In genomic region chr4:45762600-45762999, GRCm38 (mm10) we compare ENCODE assay signal across 20 mouse cellular contexts. TPM values are rescaled to one million over a fixed set of nuclear protein-coding genes. Genes with fewer than 3 reads are reported as not detected.
A peak's percentile ranks its signal among the peaks of the same experiment; 100 is the strongest.
DNase-seq lines count a peak whose midpoint lies in the region; ATAC-seq lines count a peak whose summit lies in the region.
"Had no signal": no experiment of that assay in that cellular context is flagged by ENCODE, and none has a peak within 500 bp of the region (broad histone marks: within the 10 kb centered on the region; RNA-seq: fewer than 3 reads in every experiment).

No protein-coding gene starts in this region.

- H3K4me2 ChIP-seq in forebrain, embryonic 12.5 days = no peak overlapping the region
- no peak overlapping the region for H3K4me2 ChIP-seq in forebrain, embryonic 11.5 days (ENCODE audit: low read depth, low read length, severe bottlenecking)
- no peak overlapping the region for H3K4me2 ChIP-seq in hindbrain, embryonic 12.5 days (replicated peaks)
- H3K4me2 ChIP-seq in neural tube, embryonic 13.5 days = no peak overlapping the region
- no peak overlapping the region for H3K4me2 ChIP-seq in neural tube, embryonic 15.5 days
- H3K4me2 ChIP-seq: embryonic facial prominence, embryonic 12.5 days had no signal

- no peak overlapping the region for H3K4me3 ChIP-seq in forebrain, embryonic 12.5 days (replicated peaks)
- H3K4me3 ChIP-seq in forebrain, embryonic 11.5 days (ENCODE audit: low read depth, low read length) = no peak overlapping the region
- H3K4me3 ChIP-seq in hindbrain, embryonic 12.5 days = no peak overlapping the region
- H3K4me3 ChIP-seq in hindbrain, embryonic 10.5 days = no peak overlapping the region
- H3K4me3 ChIP-seq in neural tube, embryonic 13.5 days = no peak overlapping the region
- no peak overlapping the region for H3K4me3 ChIP-seq in neural tube, embryonic 15.5 days (replicated peaks)
- H3K4me3 ChIP-seq: embryonic facial prominence, embryonic 12.5 days; left cerebral cortex, adult 2 months; megakaryocyte, embryonic 14.5 days had no signal

- no peaks in the 10 kb centered on the region for H3K9me3 ChIP-seq in forebrain, embryonic 12.5 days
- no peaks in the 10 kb centered on the region for H3K9me3 ChIP-seq in forebrain, embryonic 11.5 days (ENCODE audit: control insufficient read depth, low read length)
- H3K9me3 ChIP-seq in hindbrain, embryonic 12.5 days (replicated peaks) = 0 out of 2 replicates have a peak, but pooled peaks cover 2% of the 10 kb centered on the region
- no peaks in the 10 kb centered on the region for H3K9me3 ChIP-seq in hindbrain, embryonic 10.5 days
- no peaks in the 10 kb centered on the region for H3K9me3 ChIP-seq in neural tube, embryonic 13.5 days
- no peaks in the 10 kb centered on the region for H3K9me3 ChIP-seq in neural tube, embryonic 15.5 days (replicated peaks)
- H3K9me3 ChIP-seq: embryonic facial prominence, embryonic 12.5 days had no signal

- WGBS in forebrain, embryonic 12.5 days = 80% methylated on average over 4 of the region's 4 CpGs
- 90% methylated on average over 4 of the region's 4 CpGs for WGBS in forebrain, embryonic 11.5 days
- 78% methylated on average over 4 of the region's 4 CpGs for WGBS in hindbrain, embryonic 12.5 days
- 84% methylated on average over 4 of the region's 4 CpGs for WGBS in hindbrain, embryonic 10.5 days
- 80% methylated on average over 4 of the region's 4 CpGs for WGBS in neural tube, embryonic 13.5 days
- 77% methylated on average over 4 of the region's 4 CpGs for WGBS in neural tube, embryonic 15.5 days

- peaks cover 16% of the 10 kb centered on the region; the same call in 1 of the 2 replicates for H3K27me3 ChIP-seq in forebrain, embryonic 12.5 days
- H3K27me3 ChIP-seq in forebrain, embryonic 11.5 days (ENCODE audit: control insufficient read depth, insufficient read depth, low read length) = peaks cover 9% of the 10 kb centered on the region
- H3K27me3 ChIP-seq in hindbrain, embryonic 12.5 days = peaks cover 13% of the 10 kb centered on the region
- H3K27me3 ChIP-seq in hindbrain, embryonic 10.5 days (ENCODE audit: insufficient read depth, poor library complexity, severe bottlenecking) = peaks cover 76% of the 10 kb centered on the region
- H3K27me3 ChIP-seq in neural tube, embryonic 13.5 days = peaks cover 7% of the 10 kb centered on the region; the same call in 1 of the 2 replicates
- no peaks in the 10 kb centered on the region for H3K27me3 ChIP-seq in neural tube, embryonic 15.5 days (replicated peaks)
- H3K27me3 ChIP-seq: Patski had no signal

- H3K36me3 ChIP-seq in forebrain, embryonic 12.5 days (replicated peaks) = no peaks in the 10 kb centered on the region
- H3K36me3 ChIP-seq in forebrain, embryonic 11.5 days (ENCODE audit: control insufficient read depth, insufficient read depth, low read length) = no peaks in the 10 kb centered on the region
- H3K36me3 ChIP-seq in hindbrain, embryonic 12.5 days = no peaks in the 10 kb centered on the region
- no peaks in the 10 kb centered on the region for H3K36me3 ChIP-seq in hindbrain, embryonic 10.5 days
- H3K36me3 ChIP-seq in neural tube, embryonic 13.5 days = no peaks in the 10 kb centered on the region
- no peaks in the 10 kb centered on the region for H3K36me3 ChIP-seq in neural tube, embryonic 15.5 days
- H3K36me3 ChIP-seq: embryonic facial prominence, embryonic 12.5 days had no signal

- H3K4me1 ChIP-seq in forebrain, embryonic 12.5 days = peaks cover 57% of the 10 kb centered on the region
- H3K4me1 ChIP-seq in forebrain, embryonic 11.5 days (replicated peaks; ENCODE audit: control insufficient read depth, insufficient read depth, low read length) = peaks cover 23% of the 10 kb centered on the region
- H3K4me1 ChIP-seq in hindbrain, embryonic 12.5 days = peaks cover 51% of the 10 kb centered on the region
- H3K4me1 ChIP-seq in hindbrain, embryonic 10.5 days (replicated peaks) = peaks cover 64% of the 10 kb centered on the region
- H3K4me1 ChIP-seq in neural tube, embryonic 13.5 days (replicated peaks) = peaks cover 74% of the 10 kb centered on the region
- peaks cover 55% of the 10 kb centered on the region for H3K4me1 ChIP-seq in neural tube, embryonic 15.5 days

- no peak overlapping the region for H3K9ac ChIP-seq in forebrain, embryonic 12.5 days
- H3K9ac ChIP-seq in forebrain, embryonic 11.5 days (ENCODE audit: low read length) = no peak overlapping the region
- H3K9ac ChIP-seq in hindbrain, embryonic 12.5 days = no peak overlapping the region
- 0 out of 2 replicates have a peak overlapping the region, but pooled peaks have one; percentile 38 for H3K9ac ChIP-seq in neural tube, embryonic 13.5 days
- H3K9ac ChIP-seq in neural tube, embryonic 15.5 days (replicated peaks) = no peak overlapping the region
- H3K9ac ChIP-seq: embryonic facial prominence, embryonic 12.5 days had no signal

- DNase-seq in forebrain, embryonic 11.5 days (ENCODE audit: low spot score) = no peak
- DNase-seq in hindbrain, embryonic 10.5 days (ENCODE audit: low spot score) = no peak
- no peak for DNase-seq in embryo, embryonic 9.5 days (ENCODE audit: extremely low spot score)
- DNase-seq in frontal cortex, postnatal 25 days (ENCODE audit: low spot score in 2 of 2) = no peak
- DNase-seq: adrenal gland, adult 8-10 months; cerebellum, adult 8-10 months; gastrocnemius, postnatal 25 days; kidney, adult 9 months; lung, adult 18-20 months; lung, postnatal 14 days; thymus, postnatal 25 days had no signal

- no peak for ATAC-seq in forebrain, embryonic 12.5 days (ENCODE audit: low FRiP score)
- no peak for ATAC-seq in forebrain, embryonic 11.5 days (replicated peaks; ENCODE audit: low FRiP score)
- ATAC-seq in hindbrain, embryonic 12.5 days (ENCODE audit: low FRiP score) = no peak
- ATAC-seq in neural tube, embryonic 13.5 days (ENCODE audit: low read depth) = no peak
- ATAC-seq in neural tube, embryonic 15.5 days (ENCODE audit: low FRiP score) = no peak
- ATAC-seq: CD4-positive, CD25-positive, alpha-beta regulatory T cell, adult 4 months; Patski had no signal

- H3K27ac ChIP-seq in forebrain, embryonic 12.5 days = peak overlapping the region; percentile 82
- H3K27ac ChIP-seq in forebrain, embryonic 11.5 days (ENCODE audit: low read depth, low read length) = no peak overlapping the region
- H3K27ac ChIP-seq in hindbrain, embryonic 12.5 days = peak overlapping the region; percentile 87; the same call in 1 of the 2 replicates
- H3K27ac ChIP-seq in hindbrain, embryonic 10.5 days = no peak overlapping the region
- H3K27ac ChIP-seq in neural tube, embryonic 13.5 days (replicated peaks) = peak overlapping the region; percentile 89
- H3K27ac ChIP-seq in neural tube, embryonic 15.5 days (replicated peaks) = no peak overlapping the region
- H3K27ac ChIP-seq: left cerebral cortex, adult 2 months had no signal

RNA-seq across cellular contexts. Expression of gene Aldh1b1, which starts 36.2 kb away (rescaled TPM):
- polyA plus RNA-seq in forebrain, embryonic 12.5 days (2016; fragmentation: Nextera tagmentation; extraction: Ambion mirVana) = 9.7 and 11.3 TPM in 2 replicates
- 5.0 and 5.2 TPM in 2 replicates for polyA plus RNA-seq in forebrain, embryonic 11.5 days (2014; fragmentation: Nextera tagmentation; extraction: Ambion mirVana)
- polyA plus RNA-seq in hindbrain, embryonic 12.5 days (2016; fragmentation: Nextera tagmentation; extraction: Ambion mirVana) = 7.4 and 7.6 TPM in 2 replicates
- 7.3 and 7.4 TPM in 2 replicates for polyA plus RNA-seq in hindbrain, embryonic 10.5 days (2016; fragmentation: Nextera tagmentation; extraction: Ambion mirVana)
- polyA plus RNA-seq in neural tube, embryonic 13.5 days (2015; fragmentation: Nextera tagmentation; extraction: Ambion mirVana) = 14.8 and 16.5 TPM in 2 replicates
- 18.7 and 36.7 TPM in 2 replicates for polyA plus RNA-seq in neural tube, embryonic 15.5 days (2015; fragmentation: Nextera tagmentation; extraction: Ambion mirVana)

Comparison
In these comparisons a context has a peak if more than half of its experiments do, and no peak if none do; other contexts are left out.
1. H3K27ac ChIP-seq: peak in forebrain, embryonic 12.5 days (single experiment), hindbrain, embryonic 12.5 days (single experiment) and neural tube, embryonic 13.5 days (single experiment); none in forebrain, embryonic 11.5 days (single experiment), hindbrain, embryonic 10.5 days (single experiment) and neural tube, embryonic 15.5 days (single experiment).